Comparison of ENCODE assay signal across 9 mouse cellular contexts in genomic region chr13:23591886-23592285, GRCm38 (mm10). TPM values are rescaled to one million over a fixed set of nuclear protein-coding genes. Genes with fewer than 3 reads are reported as not detected.
DNase-seq lines count a peak whose midpoint lies in the region; ATAC-seq and TF ChIP-seq lines count a peak whose summit lies in the region.
"Not testable (repeated sequence)": the region's sequence is repeated elsewhere in the genome, so short reads cannot be mapped to it uniquely, and the experiment has no call there.
"Had no signal": no experiment of that assay in that cellular context is flagged by ENCODE, and none has a peak within 500 bp of the region (broad histone marks: within the 10 kb centered on the region; RNA-seq: fewer than 3 reads in every experiment).

No protein-coding gene starts in this region.

- TF ChIP-seq POLR2A in CH12.LX (IDR thresholded peaks at IDR 0.05; ENCODE audit: low read depth, low read length); ES-Bruce4 (IDR thresholded peaks at IDR 0.05; ENCODE audit: insufficient read depth, low read length): not testable (repeated sequence)

- not testable (repeated sequence) for H3K27me3 ChIP-seq in CH12.LX (replicated peaks); ES-Bruce4 (ENCODE audit: control insufficient read depth, insufficient read depth, low read length, poor library complexity, severe bottlenecking); intestine, embryonic 14.5 days (replicated peaks; ENCODE audit: control insufficient read depth, insufficient read depth, low read length); limb, embryonic 10.5 days (ENCODE audit: low read depth, poor library complexity, severe bottlenecking)

- ATAC-seq in intestine, embryonic 14.5 days (replicated peaks; ENCODE audit: low FRiP score, low TSS enrichment, low read depth): not testable (repeated sequence)

- WGBS in intestine, embryonic 14.5 days: 88% methylated on average over 7 of the region's 7 CpGs
- WGBS in limb, embryonic 10.5 days: 88% methylated on average over 7 of the region's 7 CpGs

- TF ChIP-seq EP300 in CH12.LX (IDR thresholded peaks at IDR 0.05; ENCODE audit: low read length): not testable (repeated sequence)
- peak; percentile 78 for TF ChIP-seq EP300 in ES-Bruce4 (IDR thresholded peaks at IDR 0.05; ENCODE audit: insufficient read depth, low read depth, low read length)

- TF ChIP-seq CTCF in CH12.LX (conservative IDR thresholded peaks at IDR 0.05 in 1 of 2, IDR thresholded peaks at IDR 0.05 in 1 of 2; ENCODE audit: low read depth in 2 of 2, low read length in 2 of 2); ES-Bruce4 (IDR thresholded peaks at IDR 0.05; ENCODE audit: low read depth, low read length): not testable (repeated sequence)

- H3K4me1 ChIP-seq in CH12.LX (ENCODE audit: control insufficient read depth in 1 of 2, insufficient read depth in 2 of 2): peaks cover under 1 to 40% of the 10 kb centered on the region in 2 experiments; a peak in 3 of 4 replicates
- H3K4me1 ChIP-seq in ES-Bruce4 (ENCODE audit: control insufficient read depth, insufficient read depth, low read length); intestine, embryonic 14.5 days (replicated peaks; ENCODE audit: control insufficient read depth, insufficient read depth, low read length): not testable (repeated sequence)
- peaks cover 14% of the 10 kb centered on the region for H3K4me1 ChIP-seq in limb, embryonic 10.5 days

- H3K27ac ChIP-seq in CH12.LX (ENCODE audit: insufficient read depth, low read depth); ES-Bruce4 (ENCODE audit: insufficient read depth, low read length); intestine, embryonic 14.5 days (ENCODE audit: low read depth): not testable (repeated sequence)
- H3K27ac ChIP-seq in limb, embryonic 10.5 days: peak overlapping the region; percentile 9; the same call in 1 of the 2 replicates

- TF ChIP-seq RAD21 in CH12.LX (IDR thresholded peaks at IDR 0.05; ENCODE audit: low read depth, low read length): not testable (repeated sequence)

- in situ Hi-C loops in CH12.LX (cut with MboI; ENCODE audit: low pct_ligation_motif_present, low pct_unique_long_range_greater_than_20kb, low sequenced_read_pairs): loop anchor here (5.0 kb wide), 1 partner anchor 160 kb away; no protein-coding TSS in a partner anchor

- H3K79me2 ChIP-seq in CH12.LX (replicated peaks; ENCODE audit: control insufficient read depth, extremely low read depth, insufficient read depth, poor library complexity, severe bottlenecking): not testable (repeated sequence)

- H3K9ac ChIP-seq in CH12.LX (ENCODE audit: insufficient read depth, low read depth): peak overlapping the region; percentile 40; the same call in 1 of the 2 replicates
- H3K9ac ChIP-seq in ES-Bruce4 (ENCODE audit: low read depth, poor library complexity, severe bottlenecking); intestine, embryonic 14.5 days (ENCODE audit: low read length): not testable (repeated sequence)

- not testable (repeated sequence) for H3K36me3 ChIP-seq in CH12.LX (replicated peaks in 1 of 2; ENCODE audit: control insufficient read depth in 1 of 2, insufficient read depth in 1 of 2, low read length in 1 of 2); ES-Bruce4 (ENCODE audit: control insufficient read depth, insufficient read depth, low read length, poor library complexity, severe bottlenecking); intestine, embryonic 14.5 days (ENCODE audit: control insufficient read depth, insufficient read depth, low read length); limb, embryonic 10.5 days

- not testable (repeated sequence) for H3K4me3 ChIP-seq in CH12.LX (replicated peaks in 1 of 3; ENCODE audit: low read depth in 2 of 3, low read length in 2 of 3, poor library complexity in 1 of 3); ES-Bruce4 (ENCODE audit: low read depth, low read length); intestine, embryonic 14.5 days (ENCODE audit: low read depth, low read length); limb, embryonic 10.5 days

- dilution Hi-C loops in CH12.LX (cut with MboI; ENCODE audit: extremely low pct_ligation_motif_present, extremely low pct_unique_long_range_greater_than_20kb, low sequenced_read_pairs): not testable (repeated sequence)

- H3K9me3 ChIP-seq in CH12.LX (replicated peaks; ENCODE audit: low read length); ES-Bruce4 (replicated peaks; ENCODE audit: control insufficient read depth, insufficient read depth, low read length, poor library complexity, severe bottlenecking); intestine, embryonic 14.5 days (ENCODE audit: control insufficient read depth, low read length); limb, embryonic 10.5 days (replicated peaks): not testable (repeated sequence)

- DNase-seq in CH12.LX (ENCODE audit: extremely low read depth); limb, embryonic 10.5 days (ENCODE audit: low spot score): not testable (repeated sequence)
- DNase-seq in ES-CJ7 (ENCODE audit: low read depth, low spot score) (peak; percentile 58), R1 (ENCODE audit: low read depth, low spot score) (peak; percentile 52), ZHBTc4 (ENCODE audit: low read depth, low spot score) (peak; percentile 54)
- peak; percentile 36 for DNase-seq in intestine, embryonic 14.5 days (ENCODE audit: low spot score)

- peak overlapping the region; percentile 51; the same call in 1 of the 2 replicates for H3K4me2 ChIP-seq in CH12.LX (ENCODE audit: insufficient read depth, low read depth, poor library complexity, severe bottlenecking)
- H3K4me2 ChIP-seq in intestine, embryonic 14.5 days (ENCODE audit: low read length): not testable (repeated sequence)

RNA-seq across cellular contexts. Expression of gene Hist1h4d, which starts 10.5 kb away (rescaled TPM):
- 1,558 and 1,831 TPM in 2 replicates for total RNA-seq in CH12.LX (2012; rRNA removed)
- total RNA-seq in CH12.LX (2014; rRNA removed): 13.8 and 27.7 TPM in 2 replicates
- 2.4 and 6.7 TPM in 2 replicates for polyA plus RNA-seq in CH12.LX (2012; ENCODE audit: insufficient read length, low read depth)
- 4.3 and 4.8 TPM in 2 replicates for polyA plus RNA-seq in ES-Bruce4 (2011; ENCODE audit: insufficient read depth, insufficient read length, low read depth, missing spikeins)
- polyA plus RNA-seq in intestine, embryonic 14.5 days (2014; fragmentation: Nextera tagmentation; extraction: Ambion mirVana): 111 and 114 TPM in 2 replicates
- 109 and 120 TPM in 2 replicates for polyA plus RNA-seq in limb, embryonic 10.5 days (2016; fragmentation: Nextera tagmentation; extraction: Ambion mirVana)

RNA-seq across cellular contexts. Expression of gene Hist1h3d, which starts 16.3 kb away (rescaled TPM):
- total RNA-seq in CH12.LX (2012; rRNA removed) (164 and 182 TPM in 2 replicates), CH12.LX (2014; rRNA removed) (10.3 and 13.5 TPM in 2 replicates)
- polyA plus RNA-seq in CH12.LX (2012; ENCODE audit: insufficient read length, low read depth) (0.65 and 0.94 TPM in 2 replicates), ES-Bruce4 (2011; ENCODE audit: insufficient read depth, insufficient read length, low read depth, missing spikeins) (3.2 and 4.7 TPM in 2 replicates)
- 9.6 and 12.5 TPM in 2 replicates for polyA plus RNA-seq in intestine, embryonic 14.5 days (2014; fragmentation: Nextera tagmentation; extraction: Ambion mirVana)
- 7.7 and 9.6 TPM in 2 replicates for polyA plus RNA-seq in limb, embryonic 10.5 days (2016; fragmentation: Nextera tagmentation; extraction: Ambion mirVana)
- polyA plus RNA-seq: activated CD4-positive, CD25-positive, alpha-beta regulatory T cell, adult 4 months; CD4-positive, CD25-positive, alpha-beta regulatory T cell, adult 4 months had no signal

RNA-seq across cellular contexts. Expression of gene Hist1h2ad, which starts 17.7 kb away (rescaled TPM):
- total RNA-seq in CH12.LX (2012; rRNA removed) (744 and 796 TPM in 2 replicates), CH12.LX (2014; rRNA removed) (9.1 and 13.2 TPM in 2 replicates)
- polyA plus RNA-seq in CH12.LX (2012; ENCODE audit: insufficient read length, low read depth) (0.53 TPM in 1 of 2 replicates, not detected in the other), ES-Bruce4 (2011; ENCODE audit: insufficient read depth, insufficient read length, low read depth, missing spikeins) (2.0 TPM in 1 of 2 replicates, not detected in the other)
- polyA plus RNA-seq in intestine, embryonic 14.5 days (2014; fragmentation: Nextera tagmentation; extraction: Ambion mirVana): 2.2 and 4.2 TPM in 2 replicates
- 1.3 and 3.9 TPM in 2 replicates for polyA plus RNA-seq in limb, embryonic 10.5 days (2016; fragmentation: Nextera tagmentation; extraction: Ambion mirVana)

RNA-seq across cellular contexts. Expression of gene Hist1h2bf, which starts 17.9 kb away (rescaled TPM):
- total RNA-seq in CH12.LX (2012; rRNA removed): 1,243 and 1,273 TPM in 2 replicates
- 28.3 and 50.8 TPM in 2 replicates for total RNA-seq in CH12.LX (2014; rRNA removed)
- 1.7 TPM in 1 of 2 replicates, not detected in the other for polyA plus RNA-seq in CH12.LX (2012; ENCODE audit: insufficient read length, low read depth)
- polyA plus RNA-seq in ES-Bruce4 (2011; ENCODE audit: insufficient read depth, insufficient read length, low read depth, missing spikeins): 21.5 and 23.2 TPM in 2 replicates
- polyA plus RNA-seq in intestine, embryonic 14.5 days (2014; fragmentation: Nextera tagmentation; extraction: Ambion mirVana): 7.0 and 7.1 TPM in 2 replicates
- 2.4 and 3.5 TPM in 2 replicates for polyA plus RNA-seq in limb, embryonic 10.5 days (2016; fragmentation: Nextera tagmentation; extraction: Ambion mirVana)
- polyA plus RNA-seq: CD4-positive, CD25-positive, alpha-beta regulatory T cell, adult 4 months had no signal

RNA-seq across cellular contexts. Expression of gene Hist1h2bg, which starts 20.7 kb away (rescaled TPM):
- 2,765 and 3,252 TPM in 2 replicates for total RNA-seq in CH12.LX (2012; rRNA removed)
- 118 and 136 TPM in 2 replicates for total RNA-seq in CH12.LX (2014; rRNA removed)
- 9.1 and 9.4 TPM in 2 replicates for polyA plus RNA-seq in CH12.LX (2012; ENCODE audit: insufficient read length, low read depth)
- 13.4 and 16.7 TPM in 2 replicates for polyA plus RNA-seq in ES-Bruce4 (2011; ENCODE audit: insufficient read depth, insufficient read length, low read depth, missing spikeins)
- 6.1 and 7.6 TPM in 2 replicates for polyA plus RNA-seq in intestine, embryonic 14.5 days (2014; fragmentation: Nextera tagmentation; extraction: Ambion mirVana)
- 7.3 and 8.1 TPM in 2 replicates for polyA plus RNA-seq in limb, embryonic 10.5 days (2016; fragmentation: Nextera tagmentation; extraction: Ambion mirVana)

Comparison
In these comparisons a context has a peak if more than half of its experiments do, and no peak if none do; other contexts are left out.
1. RNA of gene Hist1h4d, which starts 10.5 kb away (polyA plus RNA-seq): 109 to 120 TPM in limb, embryonic 10.5 days and 111 to 114 TPM in intestine, embryonic 14.5 days; 2.4 to 6.7 TPM in CH12.LX and 4.3 to 4.8 TPM in ES-Bruce4; every median in the first group is over 10 times any median in the second.